Mouse (Mus musculus): ENCODE data around the gene Prkar2a. TPM values are rescaled to one million over a fixed set of nuclear protein-coding genes. Genes with fewer than 3 reads are reported as not detected.
A peak's percentile ranks its signal among the peaks of the same experiment; 100 is the strongest.

Gene Prkar2a
- total RNA-seq, 2 experiments from 2014 or later = 43.9 to 47.9 TPM

GRCm38 (mm10) chr9:108750616-108751015 is 61.5 kb downstream of the Prkar2a start:
- no peak for DNase-seq (ENCODE audit: low spot score in 2 of 2)

GRCm38 (mm10) chr9:108752142-108752920 is 63.2 kb downstream of the Prkar2a start:
- no peak for DNase-seq (ENCODE audit: low spot score in 2 of 2)

GRCm38 (mm10) chr9:108753326-108753725 is 64.2 kb downstream of the Prkar2a start:
- DNase-seq (ENCODE audit: low spot score in 2 of 2) = peak in 1 of 2 experiments; percentile 14

- DNase-seq (ENCODE audit: low spot score in 2 of 2) = no peak
Measured at GRCm38 (mm10) chr9:108753976-108754375, 64.9 kb downstream of the Prkar2a start.

DNA sequence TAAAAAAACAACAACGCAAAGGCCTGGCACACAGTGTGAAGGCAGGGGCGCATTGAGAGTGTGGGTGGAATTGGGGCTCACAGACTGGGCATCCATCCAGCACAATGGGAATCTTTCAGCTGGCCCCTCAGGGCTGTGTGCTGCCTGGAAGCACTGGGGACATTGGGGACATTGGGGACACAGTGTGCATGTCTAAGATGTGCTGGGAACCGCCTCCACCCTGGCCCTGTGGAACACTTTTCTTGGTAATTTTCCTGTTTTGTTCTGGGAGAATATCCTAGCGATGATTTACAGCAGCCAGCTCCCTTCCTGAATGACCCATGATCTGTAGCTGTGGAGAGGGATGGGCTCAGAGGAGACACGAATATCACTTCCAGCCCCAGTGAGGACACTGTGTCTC is 65.3 kb downstream of the Prkar2a start:
- DNase-seq (ENCODE audit: low spot score in 2 of 2) = no peak

GRCm38 (mm10) chr9:108757406-108757805 is 68.3 kb downstream of the Prkar2a start:
- no peak for DNase-seq (ENCODE audit: low spot score in 2 of 2)

- no peak for DNase-seq (ENCODE audit: low spot score in 2 of 2)
Measured at GRCm38 (mm10) chr9:108759121-108759520, 70.0 kb downstream of the Prkar2a start.

GRCm38 (mm10) chr9:108759805-108760204 is 70.7 kb downstream of the Prkar2a start:
- peak in 1 of 2 experiments; percentile 21 for DNase-seq (ENCODE audit: low spot score in 2 of 2)

GRCm38 (mm10) chr9:108761561-108761960 is 72.4 kb downstream of the Prkar2a start:
- DNase-seq (ENCODE audit: low spot score in 2 of 2) = no peak

DNA sequence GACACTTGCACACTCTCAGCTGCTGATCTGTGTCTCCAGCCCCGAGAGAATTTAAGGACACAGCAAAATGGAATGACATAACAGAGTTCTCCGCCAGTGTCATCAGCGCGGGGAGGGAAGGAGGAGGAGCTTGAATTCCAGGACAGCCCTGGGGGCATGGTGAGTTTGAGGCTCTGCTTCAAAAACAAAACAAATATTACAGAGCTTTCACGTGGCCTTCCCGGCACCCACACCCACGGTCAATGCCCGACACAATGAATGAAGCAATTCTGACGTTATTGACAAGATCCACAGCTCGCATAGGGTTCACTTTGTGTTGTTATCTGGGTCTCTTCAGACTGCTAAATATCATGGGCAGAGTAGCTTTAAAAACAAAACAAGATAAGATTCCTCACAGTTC is 75.9 kb downstream of the Prkar2a start:
- DNase-seq (ENCODE audit: low spot score in 2 of 2) = no peak

GRCm38 (mm10) chr9:108776614-108777013 is 87.5 kb downstream of the Prkar2a start:
- DNase-seq (ENCODE audit: low spot score in 2 of 2) = no peak

- DNase-seq (ENCODE audit: low spot score in 2 of 2) = no peak
Measured at GRCm38 (mm10) chr9:108777276-108777675, 88.2 kb downstream of the Prkar2a start.

DNA sequence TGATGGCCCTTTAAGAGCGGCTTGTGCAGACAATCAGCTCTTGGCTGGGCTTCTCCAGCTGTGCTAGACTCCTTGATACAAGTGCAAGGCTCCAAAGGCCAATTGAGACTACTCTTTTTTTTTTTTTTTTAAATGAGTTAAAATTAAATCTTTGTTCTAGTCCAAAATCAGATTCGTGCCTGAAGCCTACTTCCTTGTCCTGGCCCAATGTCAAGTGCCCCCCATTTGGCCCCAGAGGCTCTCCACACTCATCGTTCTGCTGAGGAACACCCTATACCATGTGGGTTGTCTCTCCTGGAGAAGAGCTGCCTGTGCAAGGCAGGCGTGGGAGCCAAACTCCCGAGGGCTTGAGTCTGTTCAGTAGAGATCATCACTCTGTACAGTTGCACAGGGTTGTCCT is 91.8 kb downstream of the Prkar2a start:
- DNase-seq (ENCODE audit: low spot score in 2 of 2) = no peak

- no peak for DNase-seq (ENCODE audit: low spot score in 2 of 2)
Measured at GRCm38 (mm10) chr9:108781891-108782290, 92.8 kb downstream of the Prkar2a start.

GRCm38 (mm10) chr9:108782836-108783547 is 93.9 kb downstream of the Prkar2a start:
- DNase-seq (ENCODE audit: low spot score in 2 of 2) = no peak

DNA sequence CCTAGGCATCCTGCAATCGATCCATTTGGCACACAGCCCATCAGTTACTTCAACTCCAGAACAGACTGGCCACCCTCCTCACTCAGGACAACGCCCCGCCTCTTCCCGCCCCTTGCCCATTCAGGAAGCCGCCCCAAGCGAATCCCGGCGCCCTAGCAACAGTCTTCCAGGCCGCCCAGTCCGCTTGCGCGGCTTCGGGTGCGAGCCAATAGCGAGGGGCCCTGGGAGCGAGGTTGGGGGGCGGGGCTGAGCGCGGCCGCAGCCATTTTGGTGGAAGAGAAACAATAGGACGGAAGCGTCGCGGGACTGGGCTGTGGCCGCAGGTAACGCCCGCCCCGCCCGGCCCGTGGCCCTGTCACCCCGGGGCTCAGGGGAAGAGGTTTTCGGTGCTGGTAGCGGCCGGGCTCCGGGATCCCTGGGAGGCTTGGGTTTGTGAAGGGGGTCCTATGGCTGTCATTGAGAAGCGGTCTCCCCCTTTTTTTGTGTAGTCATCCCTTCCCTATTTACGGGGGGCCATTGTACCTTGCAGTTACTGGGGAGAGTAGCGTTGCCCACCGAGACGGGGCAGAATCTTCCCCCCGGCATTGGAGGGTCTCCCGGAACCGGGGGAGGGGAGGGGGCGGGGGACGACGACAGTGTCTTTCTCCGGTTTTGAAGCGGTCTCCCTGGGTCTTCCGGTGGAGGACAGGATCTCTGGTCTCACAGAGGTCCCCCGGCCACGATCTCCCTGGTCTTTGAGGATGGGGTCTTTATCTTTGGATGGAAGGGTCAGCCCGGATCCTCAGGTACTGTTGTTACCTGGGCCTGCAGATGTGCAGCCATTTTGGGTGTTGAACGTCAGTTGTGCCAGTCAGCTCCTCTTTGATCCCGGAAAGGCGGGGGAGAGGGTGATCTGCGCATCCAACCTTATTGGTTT is 94.7 kb downstream of the Prkar2a start, which contains the start of gene Ip6k2:
Gene Ip6k2 (plus strand): TSS at position 249 of the 916 bp plus-strand sequence.
- DNase-seq (ENCODE audit: low spot score in 2 of 2) = peak; percentile 92 to 94

- DNase-seq (ENCODE audit: low spot score in 2 of 2) = no peak
Measured at GRCm38 (mm10) chr9:108785416-108785815, 96.3 kb downstream of the Prkar2a start.

DNA sequence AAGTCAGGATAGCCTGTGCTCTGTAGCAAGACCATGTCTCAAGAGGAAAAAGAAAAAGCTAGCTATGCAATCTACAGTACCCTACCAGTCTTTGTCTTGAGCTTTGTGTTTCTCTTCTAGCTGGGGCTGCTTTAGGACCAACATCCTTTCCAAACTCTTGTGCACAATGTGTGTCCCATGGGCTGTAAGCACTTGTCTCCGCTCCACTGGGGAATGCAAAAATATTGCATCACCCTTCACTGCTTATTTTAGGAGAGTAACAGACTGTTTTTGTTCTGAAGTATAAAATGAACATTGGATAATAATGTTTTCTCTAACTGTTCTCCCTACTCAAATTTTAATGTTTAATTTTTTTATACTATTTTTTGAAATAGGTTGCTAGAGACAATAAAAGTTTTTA is 97.4 kb downstream of the Prkar2a start:
- DNase-seq (ENCODE audit: low spot score in 2 of 2) = no peak

GRCm38 (mm10) chr9:108787080-108787479 is 98.0 kb downstream of the Prkar2a start:
- no peak for DNase-seq (ENCODE audit: low spot score in 2 of 2)

- DNase-seq (ENCODE audit: low spot score in 2 of 2) = no peak
Measured at GRCm38 (mm10) chr9:108788713-108789112, 99.6 kb downstream of the Prkar2a start.

DNA sequence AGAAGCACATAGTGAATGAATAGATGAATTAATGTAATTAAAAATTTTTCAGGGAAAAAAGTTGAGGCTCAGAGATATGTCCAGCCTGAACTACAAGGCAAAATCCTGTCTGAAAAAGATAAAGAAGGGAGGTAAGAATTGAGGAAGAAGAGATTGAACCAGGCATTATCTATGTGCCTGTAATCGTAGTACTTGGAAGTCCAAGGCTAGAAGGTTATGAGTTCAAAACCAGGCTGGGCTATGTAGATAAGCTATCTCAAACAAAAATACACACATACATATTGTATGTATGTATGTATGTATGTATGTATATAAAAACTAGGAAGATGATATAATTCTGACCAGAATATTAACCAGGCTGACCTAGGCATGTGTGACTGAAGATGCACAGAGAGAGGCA is 103.2 kb downstream of the Prkar2a start:
- DNase-seq (ENCODE audit: low spot score in 2 of 2) = no peak
